Mouse (Mus musculus): ENCODE results near the gene Mark4.

Mark4 gene

DNA sequence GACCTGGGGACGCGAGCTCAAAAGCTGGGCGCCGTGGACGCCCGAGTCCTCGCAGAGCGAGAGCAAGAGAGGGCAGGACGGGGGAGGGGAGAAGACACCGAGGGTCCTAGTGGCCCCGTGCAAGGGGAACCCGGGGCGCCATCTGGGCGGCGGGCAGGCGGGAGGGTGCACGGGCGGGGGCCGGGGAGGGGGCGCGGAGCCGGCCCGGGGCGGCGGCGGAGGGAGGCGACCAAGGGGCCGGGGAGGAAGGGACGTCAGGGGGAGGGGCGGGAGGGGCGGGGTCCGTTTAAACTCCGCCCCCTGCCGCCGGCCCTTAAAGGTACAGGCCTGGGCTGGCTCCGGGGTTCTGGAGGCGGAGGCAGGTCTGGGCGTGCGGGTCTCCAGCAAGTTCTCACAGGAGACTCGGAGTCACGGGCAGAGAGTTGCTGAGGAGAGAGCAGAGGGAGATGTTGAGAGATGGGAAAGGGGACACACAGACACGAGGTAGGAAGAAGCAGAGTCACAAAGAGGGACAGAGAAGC lies at the start of gene Mark4:
TSS of gene Mark4 (minus strand) at position 231 of the 521 bp plus-strand sequence.
- DNase-seq = peak; percentile 79

DNA sequence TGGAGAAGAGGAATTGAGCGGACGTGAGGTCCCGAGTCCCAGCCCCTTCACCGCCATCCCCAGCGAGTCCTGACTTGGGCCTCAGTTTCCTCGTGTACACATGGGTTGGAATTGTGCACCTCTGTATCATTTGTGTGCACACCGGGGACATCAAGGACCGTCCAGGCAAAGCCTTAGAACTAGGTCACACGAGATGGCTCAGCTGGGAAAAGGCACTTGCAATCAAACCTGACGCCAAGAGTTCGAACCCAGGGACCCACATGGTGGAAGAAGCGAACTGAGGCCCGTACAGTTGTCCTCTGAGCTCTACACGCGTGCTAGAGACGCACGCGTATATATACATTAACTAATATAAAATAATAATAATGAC lies 49.0 kb upstream of the Mark4 start:
- DNase-seq = no peak

DNA sequence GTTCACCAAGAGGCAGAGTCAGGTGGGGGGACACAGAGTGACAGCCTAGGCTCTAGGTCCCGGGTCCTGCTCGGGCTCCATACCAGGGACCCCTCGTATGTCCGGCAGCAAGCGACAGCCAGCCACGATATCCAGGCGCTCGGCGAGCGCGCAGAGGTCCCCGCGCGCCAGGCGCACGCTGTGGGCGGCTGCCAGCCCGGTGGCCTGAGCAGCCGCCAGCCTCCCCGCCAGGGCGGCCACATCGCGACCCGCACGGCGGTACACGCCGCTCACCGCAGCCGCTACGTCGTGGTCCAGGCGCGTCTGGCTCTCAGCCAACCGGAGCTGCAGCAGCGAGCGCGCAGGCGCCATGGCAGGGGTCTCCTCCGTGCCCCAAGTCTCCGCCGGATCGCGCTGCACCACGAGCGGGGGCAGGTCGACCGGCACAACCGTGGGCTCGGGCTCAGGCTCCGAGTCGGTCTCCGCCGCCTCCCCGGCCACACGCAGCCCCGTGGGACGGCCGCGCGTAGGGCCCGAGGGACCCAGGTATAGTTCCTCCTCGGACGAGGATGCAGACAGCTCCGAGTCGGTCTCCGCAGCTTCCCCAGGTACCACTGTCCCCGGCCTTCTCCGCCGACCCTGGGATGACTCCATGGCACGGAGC lies 48.5 kb upstream of the Mark4 start:
- no peak for DNase-seq

DNA sequence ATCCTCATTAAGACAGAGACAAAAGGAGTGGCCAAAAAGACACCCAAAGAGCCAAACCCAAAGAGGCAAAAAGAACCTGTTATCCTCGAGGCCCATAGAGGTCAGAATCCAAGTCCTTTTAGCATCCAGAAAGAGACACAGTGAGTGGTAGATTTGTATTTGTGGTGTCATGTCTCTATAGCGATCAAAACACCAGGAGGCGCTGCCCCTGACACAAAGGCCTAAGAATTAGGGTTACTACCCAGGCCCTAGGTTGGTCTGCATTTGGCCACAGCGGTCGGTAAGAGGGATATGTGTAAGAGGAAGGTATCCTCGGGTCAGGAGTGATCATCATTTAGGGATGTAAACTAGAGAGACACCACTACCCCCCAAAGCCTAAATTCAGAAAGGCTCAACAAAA lies 47.7 kb upstream of the Mark4 start:
- DNase-seq = no peak

DNA sequence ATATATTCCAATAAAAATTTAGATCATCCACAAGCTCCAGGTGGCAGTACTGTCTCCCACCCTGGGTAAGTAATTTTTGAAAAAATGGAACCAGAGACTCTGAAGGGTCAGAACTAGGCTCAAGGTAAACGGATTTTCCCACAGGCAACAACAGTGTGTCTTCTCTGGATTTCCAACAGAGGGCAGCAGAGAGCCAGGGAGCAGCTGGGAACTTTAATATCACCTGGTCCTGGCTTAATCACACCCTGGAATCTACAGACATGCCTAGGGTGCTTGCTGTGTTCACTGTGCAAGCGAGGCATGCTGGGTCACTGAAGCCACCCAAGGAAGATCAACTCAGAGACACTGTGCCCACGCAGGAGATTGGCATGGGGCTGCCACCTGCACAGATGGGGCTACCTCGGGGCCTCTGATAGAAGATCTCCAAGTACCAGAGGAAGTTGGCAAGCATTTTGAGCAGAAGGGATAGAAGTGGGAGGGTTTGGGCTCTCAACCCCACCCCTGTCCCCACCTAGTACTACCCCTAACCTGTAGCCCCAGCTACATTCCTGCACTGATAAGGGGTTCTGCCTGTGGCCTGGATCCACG lies 45.0 kb upstream of the Mark4 start:
- peak; percentile 47 for DNase-seq

DNA sequence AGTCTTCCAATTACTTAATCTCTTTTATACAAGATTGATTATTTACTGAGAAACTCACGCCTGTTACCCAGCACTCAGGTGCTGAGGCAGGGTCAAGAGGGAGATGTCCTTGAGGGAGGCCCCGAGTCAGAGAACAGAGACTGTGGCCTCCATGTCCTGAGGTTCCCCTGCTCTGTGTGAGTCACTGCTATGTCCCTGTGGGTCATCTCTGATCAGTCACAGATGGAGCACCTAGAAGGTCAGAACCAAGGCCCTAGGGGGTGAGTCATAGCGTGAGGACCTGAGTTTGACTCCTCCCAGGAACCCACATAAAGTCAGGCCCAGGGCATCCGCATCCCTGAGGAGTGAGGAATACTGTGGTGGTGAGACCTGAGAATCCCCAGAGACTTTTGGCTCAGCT lies 43.0 kb upstream of the Mark4 start:
- DNase-seq = no peak

DNA sequence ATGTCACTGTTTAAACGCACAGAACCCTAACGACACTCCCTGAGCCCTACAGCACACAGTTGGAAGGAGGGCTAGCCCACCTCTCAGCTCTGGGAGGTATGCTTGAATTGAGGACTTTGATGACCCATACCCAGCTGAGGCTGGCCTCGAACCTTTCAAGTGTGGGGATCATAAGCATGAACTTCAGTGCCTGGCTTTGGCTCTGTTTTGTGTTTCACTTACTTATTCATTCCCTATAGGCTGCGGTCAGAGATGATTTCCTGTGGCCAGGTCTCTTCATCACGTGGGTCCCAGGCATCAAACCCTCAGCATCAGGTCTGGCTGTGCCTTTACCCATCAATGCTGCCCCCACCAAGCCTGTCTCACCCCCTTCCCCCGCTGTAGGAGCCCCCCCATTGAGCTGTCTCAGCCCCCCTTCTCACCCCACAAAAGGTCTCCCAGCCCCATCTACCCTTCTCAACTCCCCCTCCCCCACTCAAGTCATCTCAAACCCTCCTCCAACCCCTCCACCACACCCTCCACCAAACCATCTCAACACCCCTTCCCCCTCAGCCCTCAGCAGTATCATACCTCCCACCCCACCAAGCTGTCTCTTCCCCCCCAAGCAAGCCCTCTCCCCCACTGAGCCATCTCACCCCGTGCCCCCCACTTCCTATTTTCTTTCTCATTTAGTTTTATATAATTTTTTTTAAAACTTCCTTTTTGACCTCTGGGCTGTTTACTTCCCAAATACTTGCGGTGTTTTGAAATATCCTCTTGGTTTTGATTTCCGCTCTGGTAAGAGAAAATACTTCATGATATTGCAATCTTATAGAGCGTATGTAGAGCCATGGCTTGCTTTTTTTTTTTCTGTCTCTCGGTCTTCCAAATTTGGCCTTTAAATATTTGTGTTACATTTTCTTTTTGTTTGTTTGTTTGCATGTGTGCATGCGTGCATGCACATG lies 42.1 kb upstream of the Mark4 start:
- DNase-seq = no peak

DNA sequence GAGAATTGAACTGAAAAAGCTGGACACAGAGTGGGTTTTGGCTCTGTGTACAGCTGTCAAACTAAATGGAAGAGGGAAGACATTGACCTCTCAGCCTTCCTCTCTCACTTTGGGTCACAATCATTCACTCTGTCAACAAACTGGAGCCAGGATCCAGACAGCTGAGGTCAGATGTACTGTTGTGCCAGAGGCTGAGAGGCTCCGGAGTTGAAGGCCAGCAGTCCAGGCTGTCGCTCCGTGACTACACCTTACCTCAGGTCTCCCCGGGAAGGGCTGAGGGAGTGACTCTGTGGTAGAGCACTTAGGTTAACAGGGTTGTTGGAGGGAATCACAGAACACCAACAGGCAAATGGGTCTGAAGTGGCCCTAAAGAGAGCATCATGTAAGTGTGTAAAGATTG lies 39.7 kb upstream of the Mark4 start:
- no peak for DNase-seq

DNA sequence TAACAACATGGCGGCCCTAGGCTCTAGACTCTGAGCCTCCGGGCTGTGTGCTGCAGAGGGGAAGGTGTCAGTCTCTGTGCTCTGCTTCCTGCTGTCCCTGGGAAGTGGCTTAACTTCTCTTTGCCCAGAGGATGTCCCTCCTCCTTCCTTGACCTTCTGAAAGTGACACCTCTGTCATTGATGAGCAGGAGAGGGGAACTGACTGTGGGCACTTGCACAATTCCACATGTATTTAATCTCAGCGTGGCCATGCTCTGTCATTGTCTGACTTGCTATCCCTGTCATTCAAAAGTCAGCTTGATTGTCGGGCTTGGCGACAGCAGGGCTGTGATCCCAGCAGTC lies 37.6 kb upstream of the Mark4 start:
- DNase-seq = no peak

DNA sequence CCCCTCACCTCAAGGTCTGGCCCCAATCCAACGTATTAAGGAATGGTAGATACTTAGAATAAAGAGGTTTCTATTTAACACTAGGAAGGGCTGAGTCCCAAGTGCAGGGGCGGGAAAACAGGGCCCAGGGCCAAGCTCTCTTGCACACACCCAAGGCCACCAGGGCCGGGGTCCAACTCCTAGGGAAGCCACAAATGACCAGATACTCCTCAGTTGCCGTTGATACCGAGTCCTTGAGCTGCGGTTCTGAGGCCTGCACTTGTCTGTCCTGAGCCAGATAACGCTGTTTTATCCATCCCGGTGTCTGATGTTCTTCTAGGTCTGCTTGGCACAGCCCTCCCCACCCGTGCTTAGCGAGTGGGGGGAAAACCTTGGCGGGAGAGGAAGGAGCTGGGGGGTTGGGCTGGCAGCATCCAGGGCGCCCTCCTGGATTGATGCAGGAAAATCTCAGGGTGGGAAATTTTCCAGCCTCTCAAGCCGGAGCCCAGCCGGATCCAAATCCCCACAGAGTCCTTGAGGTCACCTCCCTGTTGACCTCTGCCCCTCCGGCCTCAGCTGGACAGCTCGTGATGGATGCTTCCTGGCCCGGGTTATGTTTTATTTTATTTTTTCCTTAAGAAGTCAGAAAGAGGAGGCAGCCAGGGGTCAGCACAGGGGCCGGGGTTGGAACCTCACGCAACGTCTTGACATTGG lies 37.0 kb upstream of the Mark4 start:
- peak; percentile 52 for DNase-seq

DNA sequence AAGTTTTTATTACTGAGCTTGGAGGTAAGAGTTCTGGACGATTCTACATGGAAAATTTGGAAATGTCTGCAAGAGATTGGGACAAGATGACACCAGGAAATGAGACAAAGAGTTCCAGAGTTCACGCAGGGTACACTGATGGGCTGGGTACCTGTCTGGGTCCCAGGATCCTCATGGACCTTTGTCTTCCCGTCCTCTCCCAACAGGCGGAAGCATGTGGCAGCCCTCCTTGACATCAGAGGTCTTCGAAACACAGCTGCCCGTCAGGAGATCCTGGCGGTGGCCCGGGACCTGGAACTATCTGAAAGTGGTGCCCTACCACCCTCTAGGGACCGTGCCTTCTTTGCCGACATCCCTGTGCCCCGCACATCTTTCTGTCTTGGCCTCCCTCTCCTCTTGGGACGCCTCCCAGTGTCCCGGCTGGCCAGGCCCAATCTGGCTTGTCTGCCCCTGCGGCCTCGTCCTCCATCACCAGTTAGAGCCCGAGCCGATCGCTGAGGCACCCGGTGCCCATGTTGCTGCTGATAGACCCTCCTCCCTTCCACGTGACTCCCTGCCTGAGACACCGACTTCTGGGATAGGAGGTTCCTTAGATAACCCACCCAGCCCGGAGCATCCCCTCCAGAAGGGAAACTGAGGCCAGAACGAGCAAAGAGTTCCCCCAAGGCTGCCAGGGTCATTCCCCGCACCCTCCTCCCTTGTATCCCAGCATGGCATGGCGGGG lies 36.3 kb upstream of the Mark4 start:
- DNase-seq = no peak

DNA sequence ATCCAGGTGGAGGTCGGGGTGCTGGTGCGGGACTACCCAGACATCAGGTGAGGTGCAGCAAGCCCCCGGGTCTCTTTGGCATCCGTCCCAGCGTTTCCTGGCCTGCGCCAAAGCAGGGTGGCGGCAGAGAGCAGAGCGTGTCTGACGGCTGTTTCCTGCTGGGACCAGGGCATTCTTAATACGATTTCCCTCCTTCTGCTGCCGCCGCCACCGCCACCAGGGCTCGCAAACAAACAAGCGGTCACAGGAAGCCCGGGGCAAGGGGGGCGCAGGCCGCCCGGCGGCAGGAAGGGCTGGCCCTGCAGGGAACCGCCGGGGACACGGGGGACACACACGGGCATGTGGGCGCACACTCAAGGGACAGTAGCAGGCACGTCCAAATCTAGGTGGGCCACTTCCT lies 33.1 kb upstream of the Mark4 start:
- peak; percentile 79 for DNase-seq

DNA sequence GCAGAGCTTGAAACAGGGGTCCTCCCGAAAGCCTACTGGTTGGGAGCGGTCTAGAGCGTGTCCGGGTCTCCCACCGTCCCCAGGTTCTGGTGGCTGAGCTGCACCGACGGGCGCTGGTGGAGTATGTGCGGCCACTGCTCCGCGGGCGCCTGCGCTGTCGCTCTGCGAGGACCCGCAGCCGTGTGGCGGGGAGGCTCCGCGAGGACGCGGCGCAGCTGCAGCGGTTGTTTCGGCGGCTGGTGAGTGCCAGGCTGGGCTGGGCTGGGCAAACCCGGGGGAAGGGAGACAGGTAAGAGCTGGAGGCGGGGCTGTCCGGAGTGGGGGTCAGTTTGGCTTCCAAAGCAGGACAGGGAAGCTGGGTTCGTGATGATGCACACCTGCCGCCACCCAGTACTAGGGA lies 30.9 kb upstream of the Mark4 start:
- no peak for DNase-seq

DNA sequence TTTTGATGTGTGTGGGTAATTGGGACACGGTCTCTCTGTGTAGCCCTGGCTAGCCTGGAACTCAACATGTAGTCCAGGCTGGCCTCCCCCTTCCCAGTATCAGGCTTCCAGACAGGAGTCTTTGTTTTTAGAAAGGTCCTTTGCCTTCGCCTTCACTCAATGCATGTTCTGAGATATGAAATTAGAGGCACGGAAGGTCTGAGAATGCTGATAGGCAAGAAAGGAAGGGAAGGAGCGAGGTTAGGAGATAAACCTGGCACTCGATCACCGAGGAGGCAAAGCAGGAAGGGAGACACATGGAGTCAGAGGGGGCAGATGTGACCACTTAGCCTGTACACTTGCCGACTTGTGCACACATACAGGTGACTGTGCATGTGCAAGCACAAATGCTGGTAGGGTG lies 27.9 kb upstream of the Mark4 start:
- no peak for DNase-seq

DNA sequence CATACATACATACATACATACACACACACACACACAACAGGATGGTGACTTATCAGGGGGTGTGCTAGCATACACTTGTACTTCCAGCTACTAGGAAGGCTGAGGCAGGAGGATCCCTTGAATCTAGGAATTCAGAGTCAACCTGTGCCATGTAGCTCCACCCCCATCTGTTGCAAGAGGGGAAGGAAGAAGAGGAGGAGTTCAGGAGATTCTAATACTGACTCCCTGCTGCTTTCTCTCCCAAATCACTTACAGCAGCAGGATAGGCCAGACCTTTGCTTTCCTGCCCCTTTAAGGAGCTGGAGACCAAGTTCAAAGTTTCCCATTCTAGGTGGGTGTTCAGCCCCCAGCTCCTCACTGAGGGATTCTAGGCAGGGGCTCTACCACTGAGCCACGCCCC lies 26.9 kb upstream of the Mark4 start:
- DNase-seq = no peak

DNA sequence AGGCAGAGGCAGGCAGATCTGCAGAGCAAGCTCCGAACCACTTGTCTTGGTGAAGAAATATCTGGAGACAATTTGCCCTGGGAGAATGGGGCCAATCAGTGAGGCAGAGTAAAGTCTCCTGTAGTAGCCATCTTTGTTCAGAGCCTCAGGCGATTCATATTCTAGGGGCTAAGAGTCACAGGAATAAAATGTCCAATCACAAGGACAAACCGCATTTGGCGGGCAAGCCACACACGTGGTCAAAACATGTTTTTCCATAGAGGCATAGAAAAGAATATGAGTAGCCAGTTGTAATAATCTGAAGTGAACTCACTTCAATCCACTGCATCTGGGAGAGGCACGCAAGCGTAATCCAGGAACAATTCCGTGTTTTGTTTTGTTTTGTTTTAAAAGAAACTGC lies 24.7 kb upstream of the Mark4 start:
- DNase-seq = no peak

DNA sequence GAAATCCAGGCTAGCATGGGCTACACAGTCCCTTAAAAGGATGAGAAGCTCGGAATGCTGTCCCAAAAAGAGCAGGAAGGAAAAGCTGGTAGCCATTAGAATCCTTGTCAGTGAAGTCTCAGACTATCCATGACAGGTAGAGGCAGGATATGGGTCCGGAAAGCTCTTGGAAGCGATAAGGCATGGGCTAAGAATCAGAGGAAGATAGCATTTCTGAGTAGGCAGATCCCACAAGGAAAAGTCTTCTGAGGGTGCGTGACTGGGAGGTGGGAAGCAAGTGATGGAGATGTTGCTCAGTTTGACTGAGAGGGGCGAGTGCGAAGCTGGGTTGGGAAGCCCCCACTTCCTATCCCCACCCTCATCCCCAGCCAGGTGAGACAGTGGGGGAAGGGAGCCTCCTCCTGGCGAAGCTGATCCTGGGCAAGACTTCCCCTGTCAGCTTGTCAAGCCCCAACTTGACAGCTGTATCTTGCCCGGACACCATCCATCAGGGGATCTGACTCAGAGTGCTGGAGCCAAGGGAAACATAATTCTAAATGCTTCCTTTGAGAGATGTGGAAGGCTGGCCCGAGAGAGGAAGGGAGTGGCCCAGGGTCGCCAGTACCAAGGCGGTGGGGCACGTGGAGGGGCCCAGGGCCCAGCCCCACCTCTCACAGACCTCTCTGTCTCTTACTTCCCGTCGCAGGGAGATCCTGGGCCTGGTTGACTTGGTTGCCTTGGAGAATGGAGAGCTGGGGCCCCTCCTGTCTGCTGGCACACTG lies 19.2 kb upstream of the Mark4 start:
- DNase-seq = no peak

DNA sequence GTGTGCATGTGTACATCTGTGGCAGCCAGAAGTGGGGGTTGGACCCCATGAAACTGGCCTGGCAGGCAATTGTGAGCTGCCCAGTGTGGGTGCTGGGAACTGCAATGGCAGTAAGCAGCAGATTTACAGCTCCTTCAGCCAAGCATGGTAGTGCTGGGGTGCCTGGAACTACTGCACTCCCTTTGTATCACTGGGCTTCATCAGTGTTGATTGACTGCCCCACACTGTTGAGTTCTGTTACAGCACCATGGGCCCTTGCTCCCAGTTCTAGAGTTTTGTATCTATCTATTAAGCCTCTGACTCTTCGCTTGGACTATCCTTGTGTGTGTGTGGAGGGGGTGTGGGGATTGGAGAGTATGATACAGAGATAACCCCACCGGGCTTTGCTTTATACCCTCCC lies 18.5 kb upstream of the Mark4 start:
- no peak for DNase-seq

DNA sequence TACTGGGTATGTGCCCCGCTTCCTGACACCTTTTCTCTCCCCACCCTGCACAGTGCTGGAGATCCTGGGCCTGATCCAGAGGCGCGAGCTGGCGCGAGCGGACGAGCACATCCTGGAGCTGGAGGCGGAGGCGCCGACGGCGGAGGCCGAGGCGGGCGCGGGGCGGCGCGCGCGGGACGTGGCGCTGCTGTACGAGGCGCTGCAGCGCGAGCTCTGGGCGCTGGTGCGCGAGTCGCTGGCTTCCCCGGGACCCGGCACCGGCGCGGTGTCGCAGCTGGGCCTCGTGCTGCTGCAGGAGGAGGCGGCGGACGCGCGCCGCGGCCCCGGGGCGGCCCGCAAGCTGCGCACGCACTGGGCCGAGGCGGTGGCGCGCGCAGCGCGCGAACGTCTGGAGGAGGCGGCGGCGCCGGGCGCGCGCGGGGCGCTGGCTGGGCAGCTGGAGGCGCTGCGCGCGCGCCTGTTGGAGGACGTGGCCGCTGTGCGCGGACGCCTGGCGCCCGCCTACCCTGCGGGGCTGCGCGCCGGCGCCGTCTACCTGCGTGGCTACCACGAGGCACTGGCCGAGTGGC lies 15.3 kb upstream of the Mark4 start:
- DNase-seq = peak; percentile 78

DNA sequence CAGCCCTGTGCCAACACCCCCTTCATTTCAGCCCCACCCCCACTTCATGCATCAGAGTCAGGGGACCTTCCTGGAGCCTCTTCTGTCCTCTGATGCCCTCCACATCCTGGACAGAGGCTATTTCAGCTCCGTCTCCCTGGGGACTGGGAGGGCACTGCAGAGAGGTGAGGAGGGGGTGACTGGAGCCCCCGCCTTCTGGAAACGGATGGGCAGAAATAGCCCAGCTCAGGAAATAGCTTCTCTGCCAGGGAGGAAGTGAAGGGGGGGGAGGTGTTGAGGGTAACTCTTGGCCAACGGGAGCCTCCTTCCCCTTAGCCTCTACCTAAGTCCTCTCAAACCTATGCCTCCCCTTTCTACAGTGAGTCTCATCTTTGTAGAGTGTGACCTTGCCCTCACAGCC lies 13.8 kb upstream of the Mark4 start:
- DNase-seq = peak; percentile 59

DNA sequence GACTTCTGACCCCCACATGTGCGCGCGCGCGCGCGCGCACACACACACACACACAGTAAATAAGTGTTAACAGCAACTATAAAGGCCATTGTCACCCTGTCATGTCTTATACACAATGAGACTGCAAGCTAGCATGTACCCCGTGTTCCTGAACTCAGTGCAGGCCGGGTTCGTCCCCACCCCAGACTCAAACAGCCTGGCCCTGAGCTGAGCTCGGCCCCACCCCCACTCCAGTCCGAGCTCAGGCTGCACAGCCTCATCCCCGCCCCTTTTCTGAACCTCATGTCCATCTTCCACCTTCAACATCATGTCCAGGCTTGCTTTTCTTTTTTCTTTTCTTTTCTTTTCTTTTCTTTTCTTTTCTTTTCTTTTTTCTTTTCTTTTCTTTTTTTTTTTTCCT lies 11.7 kb upstream of the Mark4 start:
- no peak for DNase-seq

DNA sequence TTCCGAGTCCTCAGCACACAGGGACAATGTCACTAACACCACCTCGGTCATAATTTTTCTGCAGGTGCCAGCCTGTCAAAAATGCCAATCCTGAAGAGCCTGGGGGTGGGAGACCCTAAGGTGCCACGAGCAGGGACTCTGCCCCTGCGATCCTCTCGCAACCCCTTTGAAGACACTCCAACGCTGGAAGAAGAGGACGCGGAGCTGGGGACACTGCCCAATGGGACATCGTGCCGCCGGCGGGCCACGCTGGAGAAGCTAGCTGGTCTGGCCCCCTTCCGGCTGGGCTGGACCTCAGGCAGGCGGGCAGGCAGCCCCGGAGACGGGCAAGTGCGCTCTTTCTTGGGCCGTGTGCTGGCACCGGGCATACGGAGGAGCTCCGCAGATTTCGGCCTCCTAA lies 10.8 kb upstream of the Mark4 start:
- no peak for DNase-seq

All from lung, postnatal 36 days (tissue).